Mouse (Mus musculus) 3T3-L1 (cell line): ENCODE data around the gene Slc27a3.
A peak's percentile ranks its signal among the peaks of the same experiment; 100 is the strongest.

ENCODE experiments used
- DNase-seq: peaks from one replicate; pipeline ENCODE4 v3.0.0-alpha.2; 2015; ENCODE audit warnings: low read depth, low spot score

Gene Slc27a3

DNA sequence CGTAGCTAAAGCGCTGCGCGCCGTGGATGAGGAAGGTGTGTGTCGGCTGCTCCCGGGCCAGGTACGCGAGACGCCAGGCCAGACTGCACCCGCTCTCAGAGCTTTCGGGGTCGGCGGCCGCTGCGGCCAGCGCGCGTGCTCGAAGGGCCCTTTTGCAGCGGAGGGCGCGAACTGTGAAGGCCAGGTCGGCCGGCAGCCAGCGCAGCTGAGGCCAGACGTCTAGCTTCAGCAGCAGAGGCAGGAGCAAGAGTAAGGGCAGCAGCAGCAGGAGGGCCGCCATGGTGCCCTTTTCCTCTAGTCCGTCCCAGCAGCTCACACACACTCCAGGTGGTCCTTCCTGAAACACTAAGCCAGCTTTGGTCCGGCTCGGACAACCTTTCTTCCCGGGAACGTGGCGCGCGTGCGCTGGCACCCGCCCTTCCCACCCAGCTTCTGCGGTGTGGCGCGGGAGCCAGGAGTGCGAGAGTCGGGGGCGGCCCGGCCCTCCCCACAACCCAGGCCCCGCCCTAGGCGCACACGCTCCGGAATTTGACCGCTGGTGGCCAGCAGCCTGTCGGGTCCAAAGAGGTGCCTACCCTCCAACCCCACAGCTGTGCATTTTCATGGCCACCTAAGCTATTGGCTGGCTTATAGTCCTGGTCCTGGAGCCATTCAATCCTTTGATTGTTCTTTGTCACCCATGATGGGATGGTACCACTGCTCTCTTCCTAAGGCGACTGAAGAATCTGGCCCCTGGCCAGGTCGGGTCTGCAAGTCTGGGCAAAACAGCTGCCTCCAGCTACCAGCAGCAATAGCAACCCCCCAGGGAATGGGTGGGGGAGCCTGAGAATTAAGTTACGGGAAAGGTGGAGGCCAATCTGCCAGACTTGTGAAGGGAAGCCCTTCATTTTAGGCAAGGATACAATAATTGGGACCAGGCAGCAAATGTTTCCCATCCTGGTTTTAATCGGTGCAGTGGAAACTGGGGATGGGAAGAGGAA is at the start of gene Slc27a3:
Gene Slc27a3, minus strand, starts transcription at position 428 of the 980 bp plus-strand sequence.
- no peak for DNase-seq

DNA sequence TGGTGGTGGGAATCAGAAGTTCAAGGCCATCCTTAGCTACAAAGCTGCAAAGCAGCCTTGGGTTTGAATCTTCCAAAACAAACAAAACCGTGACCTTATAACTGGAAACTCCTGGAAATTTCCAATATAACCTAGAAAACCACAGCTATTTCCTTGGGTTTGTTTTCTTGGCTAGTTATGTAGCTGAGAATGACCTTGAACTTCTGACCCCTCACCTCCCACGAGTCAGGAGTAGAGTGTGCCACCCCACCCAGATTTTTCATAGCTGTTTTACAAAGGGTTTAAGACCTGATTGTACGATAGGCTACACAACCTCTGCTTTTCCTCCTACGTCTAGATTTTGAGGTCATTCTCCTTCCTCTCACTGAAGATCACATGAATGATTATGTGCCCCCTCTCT is 47.4 kb upstream of the Slc27a3 start:
- DNase-seq: peak; percentile 35

DNA sequence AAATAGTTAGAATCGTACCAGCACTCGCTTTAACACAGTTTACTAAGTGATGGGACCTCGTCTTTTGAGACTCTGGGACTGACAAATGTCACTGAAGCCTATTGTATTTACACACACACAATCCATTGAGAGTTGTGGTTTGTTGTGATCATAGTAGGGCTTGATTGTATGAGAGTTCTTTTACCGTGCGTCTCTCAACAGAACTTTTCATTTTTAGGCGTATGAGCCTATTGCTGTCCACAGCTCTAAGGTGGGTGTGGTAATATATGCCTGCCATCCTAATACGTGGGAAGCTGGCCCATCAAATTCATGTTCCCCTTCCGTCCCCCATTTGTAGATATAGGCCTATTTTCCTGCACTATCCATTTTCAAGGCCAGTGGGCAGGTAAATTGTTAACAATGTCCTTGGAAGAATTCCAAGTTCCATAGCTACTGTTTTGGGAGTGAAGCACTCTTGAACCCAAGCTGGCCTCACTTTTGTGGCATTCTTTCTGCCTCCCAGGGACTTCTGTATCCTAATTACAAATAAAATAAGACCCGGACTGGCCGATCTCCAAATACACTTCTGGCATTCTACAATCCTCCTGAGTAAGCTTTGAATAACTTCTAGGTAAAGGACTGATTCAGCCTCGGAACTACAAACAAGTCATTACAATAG is 44.5 kb upstream of the Slc27a3 start:
- DNase-seq: no peak

DNA sequence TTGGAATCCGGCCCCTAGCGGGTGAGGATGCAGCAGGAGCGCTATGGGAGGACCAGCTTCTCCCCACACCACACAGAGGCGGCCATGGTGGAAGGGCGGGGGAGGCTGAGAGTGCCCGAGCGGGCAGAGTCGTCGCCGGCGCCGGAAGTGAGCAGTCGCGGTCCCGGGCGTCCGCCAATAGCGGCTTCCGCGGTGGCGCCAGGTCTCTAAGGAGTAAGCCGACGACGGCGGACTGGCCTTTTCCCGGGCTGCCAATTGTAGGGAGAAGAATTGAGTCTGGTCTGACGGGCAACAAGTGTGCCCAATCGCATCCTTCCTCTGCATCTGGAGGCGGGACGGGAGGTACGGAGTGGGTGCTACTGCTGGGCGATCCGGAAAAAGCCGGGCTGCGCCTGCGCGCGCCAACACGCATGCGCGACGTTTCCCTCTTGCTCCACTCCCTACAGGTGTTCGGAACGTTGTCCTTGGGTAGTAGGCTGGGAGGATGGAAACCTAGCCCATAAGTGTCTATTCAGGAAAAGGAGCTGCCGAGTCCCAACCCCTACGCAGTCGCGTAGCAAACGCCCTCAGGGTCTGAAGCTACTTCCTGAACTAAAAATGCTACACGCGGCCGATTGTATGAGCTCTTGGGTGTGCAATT is 43.8 kb upstream of the Slc27a3 start, which contains the start of gene Ints3:
Gene Ints3, minus strand, starts transcription at position 242 of the 640 bp plus-strand sequence.
- peak; percentile 100 for DNase-seq

DNA sequence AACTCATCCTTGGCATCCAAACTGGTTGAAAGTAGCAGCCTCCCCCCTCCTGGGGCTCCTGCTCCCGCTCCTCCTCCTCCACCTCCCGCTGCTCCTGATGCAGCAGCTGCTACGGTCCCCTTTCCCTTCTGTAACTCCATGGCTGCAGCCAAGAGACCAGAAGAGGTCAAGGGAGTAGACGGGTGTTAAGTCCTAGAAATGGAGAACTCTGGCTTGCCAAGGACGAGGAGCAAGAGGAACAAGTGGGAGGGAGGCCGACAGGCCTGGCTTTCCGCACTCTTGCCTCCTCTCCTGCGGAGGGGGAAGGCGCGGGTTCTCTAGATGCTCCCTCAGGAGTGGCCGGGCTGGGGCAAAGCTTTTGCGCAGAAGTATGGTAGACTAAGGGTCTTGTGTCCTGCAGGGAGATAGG is 43.1 kb upstream of the Slc27a3 start:
- DNase-seq: no peak

DNA sequence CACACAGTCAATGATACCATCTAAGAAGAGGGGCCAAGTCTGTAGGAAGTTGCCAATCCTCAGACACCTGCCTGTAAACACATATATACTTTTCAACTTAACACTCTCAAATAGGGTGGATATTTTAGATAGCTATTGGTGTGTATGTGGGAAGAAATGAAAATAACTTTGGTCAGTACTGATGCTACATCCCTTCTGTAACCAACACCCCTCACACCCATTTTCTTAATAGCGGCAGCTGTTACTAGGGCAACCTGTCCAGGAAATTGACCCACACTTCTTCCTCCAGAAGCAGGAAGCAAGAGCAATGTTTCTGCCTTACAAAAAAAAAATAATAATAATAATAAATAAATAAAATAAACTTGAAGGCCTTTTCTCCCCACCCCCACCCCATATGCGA is 42.6 kb upstream of the Slc27a3 start:
- DNase-seq: no peak

DNA sequence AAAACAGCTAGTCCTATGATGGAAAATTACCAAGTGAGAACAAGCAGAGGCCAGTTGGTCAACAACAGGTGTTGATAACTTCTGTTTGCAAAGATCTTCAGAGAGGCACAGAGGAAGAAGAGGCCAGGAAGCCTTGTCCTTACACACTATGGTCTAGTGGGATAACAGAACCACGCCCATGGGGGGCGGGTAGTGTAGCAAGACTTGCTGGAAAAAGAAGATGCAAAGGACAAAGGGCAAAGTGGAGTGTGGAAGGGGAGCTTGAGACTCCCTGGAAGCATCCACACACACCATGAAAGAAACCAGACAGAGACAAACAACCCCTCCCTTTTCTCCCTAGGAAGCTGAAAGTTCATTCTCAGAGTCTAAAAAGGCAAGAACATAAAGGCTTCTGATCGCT is 39.8 kb upstream of the Slc27a3 start:
- DNase-seq: no peak

DNA sequence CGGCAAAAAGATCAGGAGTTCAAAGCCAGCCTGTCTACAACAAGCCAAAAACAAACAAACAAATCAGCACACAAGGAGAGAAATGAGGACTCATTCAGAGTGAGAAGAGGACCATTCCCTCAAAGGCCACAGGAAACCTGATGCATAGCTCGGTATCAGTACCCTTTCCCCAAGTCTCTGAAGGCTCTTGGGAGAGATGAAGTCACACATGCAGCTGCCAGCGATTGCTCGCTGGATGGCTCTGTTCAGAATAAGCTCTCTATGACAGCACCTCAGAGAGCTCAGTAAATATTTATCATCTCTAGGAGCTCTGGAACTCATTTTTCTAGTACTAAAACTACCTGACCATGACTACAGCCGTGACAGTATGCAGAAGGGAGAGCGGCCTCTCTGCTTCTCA is 38.4 kb upstream of the Slc27a3 start:
- DNase-seq: peak; percentile 33

DNA sequence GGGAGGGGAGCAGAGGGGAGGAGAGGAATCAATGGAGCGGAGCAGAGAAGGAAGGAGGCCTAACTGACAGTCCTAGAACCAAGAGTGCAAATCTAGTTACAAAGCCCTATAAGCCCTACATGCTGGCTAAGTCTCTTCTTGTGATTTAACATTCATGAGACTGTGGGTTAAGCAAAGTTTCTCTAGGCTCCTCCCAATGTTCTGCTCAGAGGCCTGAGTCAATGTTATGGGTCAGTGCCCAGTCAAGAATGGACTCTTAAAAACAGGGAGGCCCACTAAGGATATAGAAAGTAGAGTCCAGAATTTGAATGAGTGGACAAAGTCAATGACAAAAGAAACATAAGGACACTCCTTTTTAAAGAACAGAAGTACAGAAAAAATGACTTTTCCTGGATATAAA is 37.8 kb upstream of the Slc27a3 start:
- peak; percentile 69 for DNase-seq

DNA sequence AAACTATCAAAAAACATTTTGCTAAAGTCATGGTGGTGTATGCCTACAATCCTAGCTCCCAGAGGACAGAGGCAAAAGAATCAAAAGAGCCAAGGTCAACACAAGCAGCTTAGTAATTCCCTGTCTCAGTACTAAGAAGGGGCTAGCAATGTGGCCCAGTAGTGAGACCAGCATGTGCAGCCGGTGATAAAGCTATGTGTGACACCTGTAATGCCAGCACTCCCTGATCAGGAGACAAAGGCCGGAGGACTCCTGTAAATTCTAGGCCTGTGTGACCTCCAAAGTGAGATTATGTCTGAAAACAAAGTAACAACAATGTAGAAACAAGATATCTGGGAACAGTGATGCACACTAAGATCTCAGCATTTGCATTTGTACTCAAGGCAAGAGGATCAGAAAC is 35.8 kb upstream of the Slc27a3 start:
- no peak for DNase-seq

DNA sequence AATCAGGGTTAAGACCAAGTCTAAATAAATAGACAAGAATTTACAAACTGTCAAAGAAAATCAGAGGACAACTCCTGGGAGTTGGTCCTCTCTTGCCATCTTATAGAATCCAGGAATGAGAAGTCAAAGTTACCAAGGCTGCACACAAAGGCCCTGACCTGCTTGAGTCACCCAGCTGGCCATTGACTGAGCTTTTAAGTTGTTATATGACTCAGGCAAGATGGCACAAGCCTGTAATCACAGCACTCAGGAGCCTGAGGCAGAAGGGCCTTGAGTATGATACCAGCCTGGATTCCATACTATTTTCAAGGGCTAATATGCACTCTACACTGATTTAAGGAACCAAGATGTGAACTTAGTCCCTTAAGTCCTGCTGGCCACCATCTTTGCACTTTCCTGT is 33.8 kb upstream of the Slc27a3 start:
- DNase-seq: peak; percentile 58

DNA sequence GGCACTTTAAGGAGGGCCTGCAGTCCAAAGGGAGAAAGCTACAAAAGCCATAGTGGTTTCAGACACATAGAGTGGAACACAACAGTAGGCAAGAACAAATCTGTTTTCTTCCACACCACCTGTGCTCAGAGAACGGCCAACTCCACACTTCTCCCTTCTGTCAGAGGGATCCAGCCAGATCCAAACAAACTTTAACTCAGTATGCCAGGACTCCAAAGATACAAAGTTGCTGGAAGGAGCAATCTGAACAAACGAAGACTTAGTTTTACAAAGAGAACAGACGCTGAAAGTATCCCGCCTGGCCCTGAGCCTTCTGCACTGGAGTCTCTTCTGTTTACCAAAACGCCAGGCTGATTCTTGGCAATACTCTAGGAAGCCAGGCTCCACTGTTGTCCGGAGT is 31.0 kb upstream of the Slc27a3 start:
- no peak for DNase-seq

DNA sequence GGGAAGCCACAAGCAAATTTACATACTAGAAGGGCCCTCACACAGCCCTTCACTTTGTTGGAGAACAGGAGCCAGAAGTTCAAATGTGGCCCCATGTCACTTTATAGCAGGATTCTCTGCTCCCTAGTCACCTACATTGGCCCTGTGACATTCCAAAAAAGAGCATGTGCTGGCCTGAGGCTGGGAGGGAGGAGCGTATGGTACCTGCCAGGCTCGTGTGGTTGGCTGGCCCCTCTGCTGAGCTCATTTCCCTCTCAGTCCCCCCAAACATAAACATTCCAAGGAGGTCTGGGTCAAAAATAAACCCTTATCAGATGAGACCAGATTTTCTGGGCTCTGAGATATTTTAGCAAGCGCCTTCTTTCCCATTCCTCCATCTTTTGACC is 23.3 kb upstream of the Slc27a3 start:
- no peak for DNase-seq

DNA sequence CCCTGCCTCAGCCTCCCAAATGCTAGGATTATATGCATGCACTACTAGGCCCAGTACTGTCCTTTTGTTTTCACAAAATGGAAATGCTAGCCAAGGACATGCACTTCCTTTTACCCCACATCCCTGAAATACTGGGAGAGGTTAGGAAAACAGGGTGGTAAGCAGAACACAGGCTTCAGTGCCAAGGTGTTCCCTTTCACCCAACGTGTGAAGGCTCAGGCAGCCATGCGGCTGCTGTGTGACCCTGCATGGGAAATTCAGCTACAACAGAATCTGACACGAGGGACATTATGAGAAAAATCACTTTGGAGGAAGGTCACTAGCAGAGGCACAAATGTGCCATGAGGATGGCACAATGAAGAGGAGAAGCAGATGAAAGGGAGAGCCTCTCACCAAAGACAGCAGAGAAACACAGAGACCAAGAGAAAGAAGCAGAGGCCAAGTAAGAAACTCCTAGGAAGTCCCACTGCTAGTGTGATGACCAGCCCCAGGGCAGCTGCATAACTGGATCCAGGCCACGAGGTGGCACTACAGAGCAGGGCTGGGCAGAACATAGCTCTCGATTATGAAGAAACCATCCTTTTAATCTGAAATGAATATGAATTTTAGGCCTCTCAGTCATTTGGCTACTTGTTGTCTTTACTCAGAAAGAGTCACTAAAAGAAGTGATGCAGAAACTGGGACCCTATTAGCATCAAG is 22.7 kb upstream of the Slc27a3 start:
- peak; percentile 83 for DNase-seq

DNA sequence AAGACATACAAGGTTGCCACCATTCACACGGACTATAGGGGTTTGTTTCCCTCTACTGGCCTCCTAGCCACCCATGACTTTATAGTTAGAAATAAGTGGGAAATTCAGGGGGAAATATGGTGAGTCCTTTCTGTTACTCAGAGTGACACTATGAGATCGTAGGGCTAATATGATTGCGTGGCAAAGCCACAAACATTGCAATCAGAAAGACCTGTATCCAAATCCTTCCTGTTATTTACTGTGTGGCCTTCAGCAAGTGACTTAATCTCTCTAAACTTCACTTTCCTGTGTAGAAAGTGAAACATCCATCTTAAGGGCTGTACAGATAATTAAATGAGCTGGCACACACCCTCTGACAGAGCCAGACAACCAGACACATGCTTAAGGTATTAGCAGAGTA is 19.0 kb upstream of the Slc27a3 start:
- DNase-seq: no peak

DNA sequence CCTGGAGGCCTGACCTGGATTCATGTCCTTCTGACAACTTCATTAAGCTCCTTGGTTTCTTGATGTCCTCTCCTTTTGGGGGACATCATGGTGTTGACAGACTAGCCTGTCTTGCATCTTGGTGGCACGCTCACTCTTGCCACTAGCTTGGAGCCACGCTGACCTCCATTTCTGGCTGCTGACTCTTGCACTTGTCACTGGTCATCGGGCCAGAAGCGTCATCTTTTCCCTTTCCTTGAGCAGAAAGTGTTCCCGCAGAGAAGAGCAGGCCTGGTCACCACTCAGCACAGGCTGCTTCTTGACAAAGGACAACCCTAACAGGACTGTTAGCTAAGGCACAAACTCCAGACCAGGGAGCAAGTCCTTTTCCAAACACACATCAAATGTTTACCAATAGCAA is 16.7 kb upstream of the Slc27a3 start:
- no peak for DNase-seq

DNA sequence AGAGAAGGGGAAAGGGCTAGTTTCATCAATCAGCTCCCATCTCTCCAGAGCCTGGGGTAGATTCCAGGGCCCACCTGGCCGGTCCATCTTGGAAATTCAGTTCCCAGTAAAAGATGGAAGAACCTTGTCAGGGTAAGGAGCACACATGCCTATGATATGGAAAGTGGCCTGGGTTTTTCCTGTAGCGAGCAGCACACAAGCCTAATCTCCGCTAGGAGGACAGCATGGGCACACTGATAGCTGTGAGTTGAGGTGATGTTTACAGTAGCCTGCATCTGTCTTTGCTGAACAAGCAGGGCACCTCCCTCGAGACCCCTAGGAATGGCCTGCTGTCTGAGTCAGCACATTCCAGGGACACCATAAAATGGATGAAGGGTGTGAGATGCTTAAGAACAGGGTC is 14.9 kb upstream of the Slc27a3 start:
- DNase-seq: peak; percentile 39

DNA sequence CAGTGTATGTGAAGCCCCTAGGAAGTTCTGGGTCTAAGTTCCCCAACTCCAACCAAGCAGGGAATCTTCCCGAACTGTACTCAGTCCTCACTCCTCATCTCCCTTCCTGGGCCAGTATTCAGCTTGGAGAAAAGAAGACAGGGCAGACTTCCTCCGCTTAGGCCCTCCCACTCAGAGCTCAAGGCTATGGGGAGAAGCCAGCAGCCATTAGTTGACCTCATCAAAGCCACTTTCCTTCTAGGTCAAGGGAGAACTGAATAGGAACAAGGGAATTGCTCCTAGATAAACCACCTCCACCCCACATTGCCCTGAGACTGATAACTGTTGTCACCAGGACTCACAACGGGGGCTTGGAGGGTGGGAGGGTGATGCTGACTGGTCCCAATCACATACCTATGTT is 14.4 kb upstream of the Slc27a3 start:
- DNase-seq: no peak

DNA sequence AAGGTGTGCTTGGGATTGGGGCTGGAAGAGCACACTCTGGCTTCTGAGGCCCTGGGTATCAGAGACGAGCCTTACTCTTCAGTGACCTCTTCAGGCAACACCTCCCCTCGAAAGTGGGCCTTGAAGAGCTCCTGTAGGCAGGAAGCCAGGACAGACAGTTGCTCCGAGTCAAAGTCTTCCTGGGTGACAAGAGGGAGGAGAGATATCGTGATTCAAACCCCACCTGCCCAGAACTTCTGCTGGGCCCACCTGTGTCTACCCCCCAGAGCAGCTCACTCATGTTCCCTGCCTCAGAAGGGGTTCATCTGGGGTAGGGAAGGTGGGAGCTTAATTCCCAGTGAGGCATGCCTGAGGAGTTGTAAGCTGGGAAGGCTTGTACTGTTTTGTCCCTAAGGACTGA is 11.3 kb upstream of the Slc27a3 start:
- no peak for DNase-seq

DNA sequence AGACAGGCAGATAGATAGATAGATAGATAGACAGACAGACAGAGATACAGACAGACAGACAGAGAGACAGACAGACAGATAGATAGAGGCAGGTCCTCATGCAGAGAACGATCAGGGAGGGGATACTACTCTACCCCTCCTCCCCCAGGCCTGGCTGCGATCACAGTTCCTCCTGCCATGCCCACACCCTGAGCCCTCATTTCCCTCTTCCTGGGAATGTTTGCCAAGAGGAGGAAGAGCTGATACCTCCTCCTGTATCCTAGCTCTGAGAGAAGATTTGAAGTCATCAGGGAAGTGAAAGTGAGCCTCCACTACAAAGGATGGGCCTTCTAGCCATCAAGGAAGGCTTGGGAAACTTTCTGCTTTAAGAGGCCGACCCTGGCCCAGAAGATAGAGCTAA is 5.9 kb upstream of the Slc27a3 start:
- no peak for DNase-seq

DNA sequence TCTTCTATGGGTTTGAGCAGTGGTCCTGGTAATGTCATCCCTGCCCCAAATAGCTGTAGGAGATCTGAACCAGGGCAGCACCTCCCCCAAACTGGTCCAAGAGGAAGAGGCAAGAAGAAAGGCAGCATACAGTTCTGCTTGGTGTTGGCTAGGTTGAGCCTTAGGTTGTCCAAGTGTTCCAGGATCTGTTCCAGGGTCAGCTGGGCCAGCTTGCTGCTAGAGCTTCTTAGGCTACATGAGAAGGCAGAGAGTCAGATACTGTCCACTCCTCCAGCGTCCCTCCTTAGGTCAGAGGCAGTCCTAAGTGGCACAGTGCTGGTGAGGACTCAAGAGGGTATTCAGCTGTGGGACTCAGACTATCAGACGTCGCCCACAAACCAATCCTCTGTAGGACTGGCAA is 2.9 kb upstream of the Slc27a3 start:
- DNase-seq: no peak

DNA sequence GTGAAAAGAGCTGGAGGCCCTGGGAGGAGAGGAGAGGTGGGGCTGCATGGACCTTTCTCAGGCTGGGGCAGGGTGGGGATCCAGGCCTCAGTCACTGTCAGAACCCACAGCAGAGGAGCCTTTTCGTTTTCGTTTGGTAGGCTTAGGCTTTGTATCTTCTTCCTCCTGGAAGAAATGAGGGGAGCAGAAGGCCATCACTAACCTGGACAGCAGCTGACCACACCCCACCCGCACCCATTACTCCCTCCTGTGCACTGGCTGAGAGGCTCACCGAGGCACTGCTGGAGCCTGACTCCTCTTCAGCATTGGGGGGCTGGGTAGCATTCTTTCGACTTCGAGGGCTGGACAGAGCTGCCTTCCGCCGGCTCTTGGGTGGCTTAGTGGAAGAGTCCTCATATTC is 2.2 kb upstream of the Slc27a3 start:
- DNase-seq: no peak
